Comparison of ENCODE assay signal across 14 mouse cellular contexts in genomic region chr5:92796089-92796990, GRCm38 (mm10).
DNase-seq lines count a peak whose midpoint lies in the region; ATAC-seq and TF ChIP-seq lines count a peak whose summit lies in the region.
"Had no signal": no experiment of that assay in that cellular context is flagged by ENCODE, and none has a peak within 500 bp of the region (broad histone marks: within the 10 kb centered on the region; RNA-seq: fewer than 3 reads in every experiment).

No protein-coding gene starts in this region.

- no peak overlapping the region for H3K9ac ChIP-seq in heart, adult 2 months (ENCODE audit: low read depth, low read length)
- H3K9ac ChIP-seq in liver, embryonic 12.5 days, result no peak overlapping the region
- H3K9ac ChIP-seq: limb, embryonic 15.5 days; lung, embryonic 14.5 days had no signal

- H3K27me3 ChIP-seq in heart, adult 2 months (ENCODE audit: control insufficient read depth, insufficient read depth, low read length), result no peaks in the 10 kb centered on the region
- no peaks in the 10 kb centered on the region for H3K27me3 ChIP-seq in liver, embryonic 12.5 days (replicated peaks)
- H3K27me3 ChIP-seq: limb, embryonic 15.5 days; megakaryocyte, embryonic 14.5 days had no signal

- no peak for DNase-seq in heart, adult 2 months
- DNase-seq in heart, postnatal 25 days (ENCODE audit: low spot score), result no peak
- peak; percentile 63 for DNase-seq in kidney, adult 11 months
- no peak for DNase-seq in kidney, postnatal 4 days
- peak; percentile 33 for DNase-seq in embryo, embryonic 11 days
- peak; percentile 71 for DNase-seq in retina, embryonic 14.5 days (ENCODE audit: low spot score)
- no peak for DNase-seq in lung, adult 2 months
- DNase-seq: adrenal gland, postnatal 25 days; lung, embryonic 14.5 days had no signal

- no peaks in the 10 kb centered on the region for H3K36me3 ChIP-seq in heart, adult 2 months (ENCODE audit: control insufficient read depth, insufficient read depth, low read length)
- no peaks in the 10 kb centered on the region for H3K36me3 ChIP-seq in liver, embryonic 12.5 days
- H3K36me3 ChIP-seq: G1E; limb, embryonic 15.5 days had no signal

- 54% methylated on average over 11 of the region's 11 CpGs for WGBS in heart, adult 2 months
- 60% methylated on average over 11 of the region's 11 CpGs for WGBS in lung, adult 2 months
- WGBS in liver, embryonic 12.5 days (ENCODE audit: insufficient replicate concordance), result 47% methylated on average over 11 of the region's 11 CpGs

- TF ChIP-seq POLR2A in heart, adult 2 months (IDR thresholded peaks at IDR 0.05; ENCODE audit: insufficient read depth, low read depth, low read length), result no peak
- no peak for TF ChIP-seq POLR2A in lung, adult 2 months (IDR thresholded peaks at IDR 0.05; ENCODE audit: borderline replicate concordance, extremely low read depth, low read depth, low read length)

- no peaks in the 10 kb centered on the region for H3K79me2 ChIP-seq in heart, adult 2 months (replicated peaks; ENCODE audit: control insufficient read depth, insufficient read depth, low read length)

- TF ChIP-seq CTCF in heart, adult 2 months (IDR thresholded peaks at IDR 0.05), result no peak
- no peak for TF ChIP-seq CTCF in lung, adult 2 months (IDR thresholded peaks at IDR 0.05; ENCODE audit: insufficient read depth, low read length)

- H3K4me1 ChIP-seq in heart, adult 2 months (ENCODE audit: control insufficient read depth, insufficient read depth, low read length), result peaks cover 3% of the 10 kb centered on the region; the same call in 1 of the 2 replicates
- peaks cover 3% of the 10 kb centered on the region; the same call in 1 of the 2 replicates for H3K4me1 ChIP-seq in lung, adult 2 months (ENCODE audit: control insufficient read depth, insufficient read depth, low read length)
- H3K4me1 ChIP-seq in liver, embryonic 12.5 days, result 0 out of 2 replicates have a peak, but pooled peaks cover 2% of the 10 kb centered on the region
- H3K4me1 ChIP-seq: limb, embryonic 15.5 days; megakaryocyte, embryonic 14.5 days had no signal

- ATAC-seq in liver, embryonic 12.5 days, result no peak

- intact Hi-C loops in heart, adult 2 months (cut with DNase I), result no loop called here
- intact Hi-C loops in heart, postnatal 25 days (cut with DNase I), result no loop called here

- no peak overlapping the region for H3K4me3 ChIP-seq in heart, adult 2 months
- no peak overlapping the region for H3K4me3 ChIP-seq in lung, adult 2 months (replicated peaks; ENCODE audit: extremely low read depth, low read depth, low read length)
- H3K4me3 ChIP-seq in liver, embryonic 12.5 days, result no peak overlapping the region
- H3K4me3 ChIP-seq: erythroblast, embryonic 14.5 days; limb, embryonic 15.5 days; megakaryocyte, embryonic 14.5 days had no signal

- H3K4me2 ChIP-seq in liver, embryonic 12.5 days, result no peak overlapping the region
- H3K4me2 ChIP-seq: limb, embryonic 15.5 days; lung, embryonic 14.5 days had no signal

- H3K27ac ChIP-seq in heart, adult 2 months, result peak overlapping the region; percentile 11; the same call in 1 of the 2 replicates
- H3K27ac ChIP-seq in liver, embryonic 12.5 days, result no peak overlapping the region
- H3K27ac ChIP-seq: limb, embryonic 15.5 days had no signal

- no peak for TF ChIP-seq EP300 in heart, adult 2 months (IDR thresholded peaks at IDR 0.05; ENCODE audit: insufficient read depth, low read depth, low read length)

- no peaks in the 10 kb centered on the region for H3K9me3 ChIP-seq in liver, embryonic 12.5 days (replicated peaks)
- H3K9me3 ChIP-seq: limb, embryonic 15.5 days had no signal

Comparison
In these comparisons a context has a peak if more than half of its experiments do, and no peak if none do; other contexts are left out.
1. DNase-seq: peak in kidney, adult 11 months (single experiment), embryo, embryonic 11 days (single experiment) and retina, embryonic 14.5 days (single experiment); none in heart, adult 2 months (0 of 2), heart, postnatal 25 days (single experiment), kidney, postnatal 4 days (0 of 2) and lung, adult 2 months (single experiment).